Mouse (Mus musculus) stomach, postnatal 0 days (tissue): Measurements from ENCODE around the gene Kctd3.

Experiments
- CTCF ChIP-seq: IDR thresholded peaks from 2 replicates; pipeline ENCODE4 v1.5.1; 2016; ENCODE audit warnings: antibody characterized with exemption, low read depth, mild to moderate bottlenecking, moderate library complexity
- EP300 ChIP-seq: optimal IDR thresholded peaks from 2 replicates; pipeline ENCODE3; 2016; ENCODE audit warnings: antibody characterized with exemption

GRCm38 (mm10) chr1:189030975-189031374, 23.3 kb upstream of the Kctd3 start:
- no peak for TF ChIP-seq CTCF
- TF ChIP-seq EP300: no peak
